Mouse (Mus musculus): ENCODE data around the gene Pou5f1. TPM values are rescaled to one million over a fixed set of nuclear protein-coding genes. Genes with fewer than 3 reads are reported as not detected.
A peak's percentile ranks its signal among the peaks of the same experiment; 100 is the strongest.

Pou5f1 gene
- polyA plus RNA-seq, 1 experiment from 2014 or later = not detected

GRCm38 (mm10) chr17:35485702-35486101, 20.1 kb upstream of the Pou5f1 start:
- no peak for DNase-seq (ENCODE audit: low spot score)
- Histone ChIP-seq H3K27ac (replicated peaks; ENCODE audit: low read depth, low read length) (no peak overlapping the region), H3K36me3 (replicated peaks; ENCODE audit: control insufficient read depth, insufficient read depth, low read depth, low read length) (no peaks in the 10 kb centered on the region), H3K4me3 (ENCODE audit: low read depth, low read length) (no peak overlapping the region), H3K27me3 (ENCODE audit: control insufficient read depth, insufficient read depth, low read length) (no peaks in the 10 kb centered on the region; the same call in 1 of the 2 replicates), H3K4me2 (ENCODE audit: low read depth, low read length) (no peak overlapping the region), H3K4me1 (ENCODE audit: control insufficient read depth, insufficient read depth, low read length) (no peaks in the 10 kb centered on the region), H3K9ac (replicated peaks; ENCODE audit: low read length) (no peak overlapping the region), H3K9me3 (replicated peaks; ENCODE audit: control insufficient read depth, low read length) (no peaks in the 10 kb centered on the region)
- whole genome bisulfite sequencing = 26% methylated on average over 4 of the region's 4 CpGs
- ATAC-seq (replicated peaks; ENCODE audit: insufficient number of reproducible peaks, low FRiP score, low TSS enrichment, low read depth) = no peak

GRCm38 (mm10) chr17:35486726-35487125, 19.1 kb upstream of the Pou5f1 start:
- ATAC-seq (replicated peaks; ENCODE audit: insufficient number of reproducible peaks, low FRiP score, low TSS enrichment, low read depth) (no peak), DNase-seq (ENCODE audit: low spot score) (no peak)
- Histone ChIP-seq H3K4me3 (ENCODE audit: low read depth, low read length) (no peak overlapping the region), H3K4me2 (ENCODE audit: low read depth, low read length) (no peak overlapping the region), H3K27me3 (ENCODE audit: control insufficient read depth, insufficient read depth, low read length) (no peaks in the 10 kb centered on the region; the same call in 1 of the 2 replicates), H3K27ac (replicated peaks; ENCODE audit: low read depth, low read length) (no peak overlapping the region), H3K9ac (replicated peaks; ENCODE audit: low read length) (no peak overlapping the region), H3K4me1 (ENCODE audit: control insufficient read depth, insufficient read depth, low read length) (no peaks in the 10 kb centered on the region), H3K9me3 (replicated peaks; ENCODE audit: control insufficient read depth, low read length) (no peaks in the 10 kb centered on the region), H3K36me3 (replicated peaks; ENCODE audit: control insufficient read depth, insufficient read depth, low read depth, low read length) (no peaks in the 10 kb centered on the region)
- WGBS = 52% methylated on average over 10 of the region's 10 CpGs

GRCm38 (mm10) chr17:35488041-35488440, 17.8 kb upstream of the Pou5f1 start:
- Histone ChIP-seq H3K9ac (replicated peaks; ENCODE audit: low read length) (no peak overlapping the region), H3K4me3 (ENCODE audit: low read depth, low read length) (no peak overlapping the region), H3K4me2 (ENCODE audit: low read depth, low read length) (no peak overlapping the region), H3K36me3 (replicated peaks; ENCODE audit: control insufficient read depth, insufficient read depth, low read depth, low read length) (no peaks in the 10 kb centered on the region), H3K4me1 (ENCODE audit: control insufficient read depth, insufficient read depth, low read length) (no peaks in the 10 kb centered on the region), H3K27ac (replicated peaks; ENCODE audit: low read depth, low read length) (no peak overlapping the region), H3K9me3 (replicated peaks; ENCODE audit: control insufficient read depth, low read length) (no peaks in the 10 kb centered on the region), H3K27me3 (ENCODE audit: control insufficient read depth, insufficient read depth, low read length) (no peaks in the 10 kb centered on the region; the same call in 1 of the 2 replicates)
- WGBS = 94% methylated on average over 2 of the region's 2 CpGs
- no peak for ATAC-seq (replicated peaks; ENCODE audit: insufficient number of reproducible peaks, low FRiP score, low TSS enrichment, low read depth)
- no peak for DNase-seq (ENCODE audit: low spot score)

GRCm38 (mm10) chr17:35490320-35490719, 15.5 kb upstream of the Pou5f1 start:
- Histone ChIP-seq H3K27me3 (ENCODE audit: control insufficient read depth, insufficient read depth, low read length) (no peaks in the 10 kb centered on the region; the same call in 1 of the 2 replicates), H3K4me3 (ENCODE audit: low read depth, low read length) (no peak overlapping the region), H3K36me3 (replicated peaks; ENCODE audit: control insufficient read depth, insufficient read depth, low read depth, low read length) (no peaks in the 10 kb centered on the region), H3K4me2 (ENCODE audit: low read depth, low read length) (no peak overlapping the region), H3K9me3 (replicated peaks; ENCODE audit: control insufficient read depth, low read length) (no peaks in the 10 kb centered on the region), H3K4me1 (ENCODE audit: control insufficient read depth, insufficient read depth, low read length) (no peaks in the 10 kb centered on the region), H3K27ac (replicated peaks; ENCODE audit: low read depth, low read length) (no peak overlapping the region), H3K9ac (replicated peaks; ENCODE audit: low read length) (no peak overlapping the region)
- DNase-seq (ENCODE audit: low spot score) (no peak), ATAC-seq (replicated peaks; ENCODE audit: insufficient number of reproducible peaks, low FRiP score, low TSS enrichment, low read depth) (no peak)
- 55% methylated on average over 5 of the region's 5 CpGs for WGBS

- Histone ChIP-seq H3K9ac (replicated peaks; ENCODE audit: low read length) (no peak overlapping the region), H3K4me3 (ENCODE audit: low read depth, low read length) (no peak overlapping the region), H3K9me3 (replicated peaks; ENCODE audit: control insufficient read depth, low read length) (no peaks in the 10 kb centered on the region), H3K4me2 (ENCODE audit: low read depth, low read length) (no peak overlapping the region), H3K4me1 (ENCODE audit: control insufficient read depth, insufficient read depth, low read length) (no peaks in the 10 kb centered on the region), H3K36me3 (replicated peaks; ENCODE audit: control insufficient read depth, insufficient read depth, low read depth, low read length) (no peaks in the 10 kb centered on the region), H3K27ac (replicated peaks; ENCODE audit: low read depth, low read length) (no peak overlapping the region), H3K27me3 (ENCODE audit: control insufficient read depth, insufficient read depth, low read length) (no peaks in the 10 kb centered on the region)
- WGBS = 90% methylated on average over 7 of the region's 7 CpGs
- no peak for ATAC-seq (replicated peaks; ENCODE audit: insufficient number of reproducible peaks, low FRiP score, low TSS enrichment, low read depth)
- no peak for DNase-seq (ENCODE audit: low spot score)
Measured at GRCm38 (mm10) chr17:35497124-35497523, 8.7 kb upstream of the Pou5f1 start.

- ATAC-seq (replicated peaks; ENCODE audit: insufficient number of reproducible peaks, low FRiP score, low TSS enrichment, low read depth) (peak; percentile 73; the same call in 1 of the 2 replicates), DNase-seq (ENCODE audit: low spot score) (peak; percentile 80)
- no peak overlapping the region for H3K4me2 ChIP-seq (ENCODE audit: low read depth, low read length)
- H3K36me3 ChIP-seq (replicated peaks; ENCODE audit: control insufficient read depth, insufficient read depth, low read depth, low read length) = no peaks in the 10 kb centered on the region
- 2% methylated on average over 6 of the region's 6 CpGs for WGBS
- peak overlapping the region; percentile 5; the same call in 1 of the 2 replicates for H3K9ac ChIP-seq (replicated peaks; ENCODE audit: low read length)
- H3K4me1 ChIP-seq (ENCODE audit: control insufficient read depth, insufficient read depth, low read length) = no peaks in the 10 kb centered on the region
- H3K27ac ChIP-seq (replicated peaks; ENCODE audit: low read depth, low read length) = peak overlapping the region; percentile 25; the same call in 1 of the 2 replicates
- H3K27me3 ChIP-seq (ENCODE audit: control insufficient read depth, insufficient read depth, low read length) = peaks cover 18% of the 10 kb centered on the region
- no peak overlapping the region for H3K4me3 ChIP-seq (ENCODE audit: low read depth, low read length)
- no peaks in the 10 kb centered on the region for H3K9me3 ChIP-seq (replicated peaks; ENCODE audit: control insufficient read depth, low read length)
Measured at GRCm38 (mm10) chr17:35502226-35502625, 3.6 kb upstream of the Pou5f1 start.

GRCm38 (mm10) chr17:35502762-35503161, 3.1 kb upstream of the Pou5f1 start:
- no peak overlapping the region for H3K4me3 ChIP-seq (ENCODE audit: low read depth, low read length)
- H3K9me3 ChIP-seq (replicated peaks; ENCODE audit: control insufficient read depth, low read length) = no peaks in the 10 kb centered on the region
- H3K9ac ChIP-seq (replicated peaks; ENCODE audit: low read length) = 0 out of 2 replicates have a peak overlapping the region, but pooled peaks have one; percentile 5
- H3K27me3 ChIP-seq (ENCODE audit: control insufficient read depth, insufficient read depth, low read length) = peaks cover 22% of the 10 kb centered on the region
- no peak overlapping the region for H3K4me2 ChIP-seq (ENCODE audit: low read depth, low read length)
- peak overlapping the region; percentile 25; the same call in 1 of the 2 replicates for H3K27ac ChIP-seq (replicated peaks; ENCODE audit: low read depth, low read length)
- DNase-seq (ENCODE audit: low spot score) (no peak), ATAC-seq (replicated peaks; ENCODE audit: insufficient number of reproducible peaks, low FRiP score, low TSS enrichment, low read depth) (no peak)
- H3K4me1 ChIP-seq (ENCODE audit: control insufficient read depth, insufficient read depth, low read length) = no peaks in the 10 kb centered on the region
- WGBS = 40% methylated on average over 5 of the region's 5 CpGs
- H3K36me3 ChIP-seq (replicated peaks; ENCODE audit: control insufficient read depth, insufficient read depth, low read depth, low read length) = no peaks in the 10 kb centered on the region

GRCm38 (mm10) chr17:35503849-35504248, 2.0 kb upstream of the Pou5f1 start:
- Histone ChIP-seq H3K9ac (replicated peaks; ENCODE audit: low read length) (no peak overlapping the region), H3K4me2 (ENCODE audit: low read depth, low read length) (no peak overlapping the region), H3K9me3 (replicated peaks; ENCODE audit: control insufficient read depth, low read length) (no peaks in the 10 kb centered on the region), H3K4me3 (ENCODE audit: low read depth, low read length) (no peak overlapping the region), H3K36me3 (replicated peaks; ENCODE audit: control insufficient read depth, insufficient read depth, low read depth, low read length) (no peaks in the 10 kb centered on the region), H3K27me3 (ENCODE audit: control insufficient read depth, insufficient read depth, low read length) (peaks cover 26% of the 10 kb centered on the region), H3K27ac (replicated peaks; ENCODE audit: low read depth, low read length) (no peak overlapping the region), H3K4me1 (ENCODE audit: control insufficient read depth, insufficient read depth, low read length) (no peaks in the 10 kb centered on the region)
- 19% methylated on average over 5 of the region's 5 CpGs for WGBS
- no peak for ATAC-seq (replicated peaks; ENCODE audit: insufficient number of reproducible peaks, low FRiP score, low TSS enrichment, low read depth)
- no peak for DNase-seq (ENCODE audit: low spot score)
